9 mouse cellular contexts compared by ENCODE assay signal in the genomic region with DNA sequence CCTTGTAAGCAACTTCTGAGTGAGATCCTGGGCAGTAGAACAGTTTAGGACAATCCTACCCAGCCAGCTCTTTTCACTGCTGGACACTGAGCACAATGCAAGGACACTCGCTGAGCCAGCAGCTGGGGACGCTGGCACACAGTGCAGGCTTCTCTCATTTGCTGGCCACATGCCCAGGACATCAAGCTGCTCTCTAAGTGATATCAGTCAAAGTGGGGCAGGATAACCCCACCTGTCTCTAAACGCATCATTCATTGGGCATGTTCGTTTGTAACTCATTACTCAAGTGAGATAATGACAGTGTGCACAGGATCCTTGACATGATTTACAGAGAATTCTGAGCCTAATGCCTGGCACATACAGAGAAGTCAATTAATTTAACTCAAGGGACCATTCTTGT.
DNase-seq lines count a peak whose midpoint lies in the region; ATAC-seq and TF ChIP-seq lines count a peak whose summit lies in the region.
"Had no signal": no experiment of that assay in that cellular context is flagged by ENCODE, and none has a peak within 500 bp of the region (broad histone marks: within the 10 kb centered on the region; RNA-seq: fewer than 3 reads in every experiment).

No protein-coding gene starts in this region.

- no peak overlapping the region for H3K4me3 ChIP-seq in kidney, adult 2 months (ENCODE audit: insufficient read depth, low read depth, low read length)
- no peak overlapping the region for H3K4me3 ChIP-seq in kidney, embryonic 15.5 days (replicated peaks)
- H3K4me3 ChIP-seq in gastrocnemius, adult 2 months, result no peak overlapping the region
- H3K4me3 ChIP-seq: limb, embryonic 13.5 days had no signal

- no peak for TF ChIP-seq CTCF in kidney, adult 2 months (conservative IDR thresholded peaks at IDR 0.05; ENCODE audit: insufficient read depth, insufficient read length, low read depth, low read length)
- TF ChIP-seq CTCF in gastrocnemius, adult 2 months (IDR thresholded peaks at IDR 0.05), result no peak

- H3K27ac ChIP-seq in kidney, adult 2 months (ENCODE audit: insufficient read depth, low read depth, low read length), result no peak overlapping the region
- H3K27ac ChIP-seq in kidney, embryonic 15.5 days, result no peak overlapping the region
- peak overlapping the region; percentile 35; the same call in 1 of the 2 replicates for H3K27ac ChIP-seq in gastrocnemius, adult 2 months
- H3K27ac ChIP-seq: limb, embryonic 13.5 days had no signal

- no peak for TF ChIP-seq POLR2A in kidney, adult 2 months (IDR thresholded peaks at IDR 0.05; ENCODE audit: low read depth, low read length)

- peak; percentile 55 for DNase-seq in kidney, adult 2 months
- DNase-seq in brain, adult 2 months (ENCODE audit: low read depth, low spot score), result peak; percentile 88
- DNase-seq in gastrocnemius, adult 2 months, result peak; percentile 75
- peak; percentile 23 to 31 for DNase-seq in kidney, adult 8-10 months
- peak; percentile 51 for DNase-seq in lung, postnatal 36 days
- DNase-seq in natural killer cell, adult 2 months (ENCODE audit: low spot score in 2 of 2), result no peak
- no peak for DNase-seq in spleen, postnatal 36 days (ENCODE audit: low spot score in 2 of 2)

- no peak for ATAC-seq in kidney, embryonic 15.5 days (replicated peaks; ENCODE audit: low FRiP score)

- H3K27me3 ChIP-seq in kidney, adult 2 months (replicated peaks; ENCODE audit: control insufficient read depth, insufficient read depth, low read length), result no peaks in the 10 kb centered on the region
- no peaks in the 10 kb centered on the region for H3K27me3 ChIP-seq in kidney, embryonic 15.5 days
- H3K27me3 ChIP-seq: limb, embryonic 13.5 days had no signal

- H3K4me1 ChIP-seq in kidney, adult 2 months (ENCODE audit: control insufficient read depth, insufficient read depth, low read length), result no peaks in the 10 kb centered on the region
- H3K4me1 ChIP-seq in kidney, embryonic 15.5 days, result no peaks in the 10 kb centered on the region
- H3K4me1 ChIP-seq: limb, embryonic 13.5 days had no signal

- 35% methylated on average over 4 of the region's 4 CpGs for WGBS in kidney, adult 2 months
- WGBS in kidney, embryonic 15.5 days, result 58% methylated on average over 4 of the region's 4 CpGs

- intact Hi-C loops in gastrocnemius, adult 2 months (cut with DNase I), result no loop called here

- no peaks in the 10 kb centered on the region for H3K36me3 ChIP-seq in kidney, adult 2 months (ENCODE audit: control insufficient read depth, insufficient read depth, low read length)
- no peaks in the 10 kb centered on the region for H3K36me3 ChIP-seq in kidney, embryonic 15.5 days
- H3K36me3 ChIP-seq: limb, embryonic 13.5 days had no signal

- no peak overlapping the region for H3K9ac ChIP-seq in kidney, embryonic 15.5 days
- H3K9ac ChIP-seq: limb, embryonic 13.5 days had no signal

- H3K9me3 ChIP-seq in kidney, embryonic 15.5 days (replicated peaks), result no peaks in the 10 kb centered on the region
- H3K9me3 ChIP-seq: limb, embryonic 13.5 days had no signal

- no peak overlapping the region for H3K4me2 ChIP-seq in kidney, embryonic 15.5 days
- H3K4me2 ChIP-seq: limb, embryonic 13.5 days had no signal

Comparison
In these comparisons a context has a peak if more than half of its experiments do, and no peak if none do; other contexts are left out.
1. DNase-seq: peak in kidney, adult 2 months (single experiment), brain, adult 2 months (single experiment), gastrocnemius, adult 2 months (single experiment), kidney, adult 8-10 months (2 of 2) and lung, postnatal 36 days (single experiment); none in natural killer cell, adult 2 months (0 of 2) and spleen, postnatal 36 days (0 of 2).